Mouse (Mus musculus): ENCODE measurements at regions not wholly inside any gene's neighbourhood (a gene's known extent, or its start where the extent isn't known, plus 50 kb on each side); places are given as distances from the start of the nearest gene placed in this dataset.

GRCm38 (mm10) chr2:137827814-137828374, 428.5 kb upstream of the Btbd3 start:
- TF ChIP-seq CTCF (IDR thresholded peaks at IDR 0.05; ENCODE audit: low read depth) (no peak), EP300 (optimal IDR thresholded peaks at IDR 0.05) (no peak)

Measured in stomach, postnatal 0 days (tissue).